In the genomic region with DNA sequence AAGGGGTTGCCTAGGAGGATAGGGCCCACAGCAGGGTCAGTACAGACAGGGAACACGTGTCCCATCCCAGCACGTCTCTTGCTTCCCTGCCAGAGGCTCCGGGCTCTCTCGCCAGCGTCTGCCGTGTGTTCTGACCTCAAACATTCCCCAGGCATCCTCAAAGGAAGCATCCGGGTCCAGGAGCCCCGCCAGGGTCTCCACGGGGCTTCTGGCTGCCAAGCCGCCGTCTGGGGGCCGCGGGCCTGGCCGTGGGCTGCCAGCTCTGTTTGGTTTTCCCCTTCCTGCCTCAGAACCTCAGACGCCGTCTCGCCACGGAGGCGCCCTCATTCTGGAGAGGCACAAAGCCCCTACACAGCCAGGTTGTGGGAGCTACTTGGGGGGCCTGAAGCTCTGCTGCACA, we compare ENCODE assay signal across 13 mouse cellular contexts. TPM values are rescaled to one million over a fixed set of nuclear protein-coding genes. Genes with fewer than 3 reads are reported as not detected.
DNase-seq lines count a peak whose midpoint lies in the region; ATAC-seq and TF ChIP-seq lines count a peak whose summit lies in the region.
"Had no signal": no experiment of that assay in that cellular context is flagged by ENCODE, and none has a peak within 500 bp of the region (broad histone marks: within the 10 kb centered on the region; RNA-seq: fewer than 3 reads in every experiment).

No protein-coding gene starts in this region.

- no peak for TF ChIP-seq EP300 in ES-Bruce4 (IDR thresholded peaks at IDR 0.05; ENCODE audit: insufficient read depth, low read depth, low read length)

- H3K4me2 ChIP-seq in hindbrain, embryonic 12.5 days (replicated peaks): no peak overlapping the region
- no peak overlapping the region for H3K4me2 ChIP-seq in hindbrain, embryonic 11.5 days (replicated peaks; ENCODE audit: low read depth, low read length)
- peak overlapping the region; percentile 2; the same call in 1 of the 2 replicates for H3K4me2 ChIP-seq in intestine, embryonic 14.5 days (ENCODE audit: low read length)

- H3K27ac ChIP-seq in hindbrain, embryonic 12.5 days: no peak overlapping the region
- no peak overlapping the region for H3K27ac ChIP-seq in hindbrain, embryonic 11.5 days (ENCODE audit: low read depth, low read length)
- no peak overlapping the region for H3K27ac ChIP-seq in ES-Bruce4 (ENCODE audit: insufficient read depth, low read length)
- H3K27ac ChIP-seq in intestine, embryonic 14.5 days (ENCODE audit: low read depth): peak overlapping the region; percentile 48; the same call in 1 of the 2 replicates
- H3K27ac ChIP-seq: liver, embryonic 14.5 days had no signal

- H3K4me3 ChIP-seq in hindbrain, embryonic 12.5 days: no peak overlapping the region
- no peak overlapping the region for H3K4me3 ChIP-seq in hindbrain, embryonic 11.5 days (ENCODE audit: low read depth, low read length)
- H3K4me3 ChIP-seq in ES-Bruce4 (ENCODE audit: low read depth, low read length): peak overlapping the region; percentile 14; the same call in 1 of the 2 replicates
- no peak overlapping the region for H3K4me3 ChIP-seq in intestine, embryonic 14.5 days (ENCODE audit: low read depth, low read length)

- no peak for ATAC-seq in hindbrain, embryonic 12.5 days (ENCODE audit: low FRiP score)
- no peak for ATAC-seq in hindbrain, embryonic 11.5 days (ENCODE audit: low FRiP score)
- no peak for ATAC-seq in intestine, embryonic 14.5 days (replicated peaks; ENCODE audit: low FRiP score, low TSS enrichment, low read depth)

- TF ChIP-seq POLR2A in ES-Bruce4 (IDR thresholded peaks at IDR 0.05; ENCODE audit: insufficient read depth, low read length): no peak

- no peaks in the 10 kb centered on the region for H3K9me3 ChIP-seq in hindbrain, embryonic 12.5 days (replicated peaks)
- H3K9me3 ChIP-seq in hindbrain, embryonic 11.5 days (ENCODE audit: control insufficient read depth, low read length): no peaks in the 10 kb centered on the region
- no peaks in the 10 kb centered on the region for H3K9me3 ChIP-seq in ES-Bruce4 (replicated peaks; ENCODE audit: control insufficient read depth, insufficient read depth, low read length, poor library complexity, severe bottlenecking)
- H3K9me3 ChIP-seq in intestine, embryonic 14.5 days (ENCODE audit: control insufficient read depth, low read length): no peaks in the 10 kb centered on the region

- no peaks in the 10 kb centered on the region for H3K27me3 ChIP-seq in hindbrain, embryonic 12.5 days
- H3K27me3 ChIP-seq in hindbrain, embryonic 11.5 days (ENCODE audit: control insufficient read depth, insufficient read depth, low read length): no peaks in the 10 kb centered on the region
- no peaks in the 10 kb centered on the region for H3K27me3 ChIP-seq in ES-Bruce4 (ENCODE audit: control insufficient read depth, insufficient read depth, low read length, poor library complexity, severe bottlenecking)
- no peaks in the 10 kb centered on the region for H3K27me3 ChIP-seq in intestine, embryonic 14.5 days (replicated peaks; ENCODE audit: control insufficient read depth, insufficient read depth, low read length)

- peak; percentile 43 for DNase-seq in cerebellum, adult 9-11 months
- DNase-seq in cerebellum, adult 8-10 months: no peak
- no peak for DNase-seq in hindbrain, embryonic 11.5 days (ENCODE audit: low spot score)
- no peak for DNase-seq in intestine, embryonic 14.5 days (ENCODE audit: low spot score)
- no peak for DNase-seq in spleen, adult 18-20 months
- DNase-seq in natural killer cell, adult 2 months (ENCODE audit: low spot score in 2 of 2): no peak
- DNase-seq: adrenal gland, adult 2 months; right cerebral cortex, postnatal 4 days; thymus, adult 2 months had no signal

- no peaks in the 10 kb centered on the region for H3K36me3 ChIP-seq in hindbrain, embryonic 12.5 days
- no peaks in the 10 kb centered on the region for H3K36me3 ChIP-seq in hindbrain, embryonic 11.5 days (ENCODE audit: control insufficient read depth, insufficient read depth, low read length)
- no peaks in the 10 kb centered on the region for H3K36me3 ChIP-seq in ES-Bruce4 (ENCODE audit: control insufficient read depth, insufficient read depth, low read length, poor library complexity, severe bottlenecking)
- H3K36me3 ChIP-seq in intestine, embryonic 14.5 days (ENCODE audit: control insufficient read depth, insufficient read depth, low read length): no peaks in the 10 kb centered on the region

- peaks cover 22% of the 10 kb centered on the region for H3K4me1 ChIP-seq in hindbrain, embryonic 12.5 days
- no peaks in the 10 kb centered on the region for H3K4me1 ChIP-seq in hindbrain, embryonic 11.5 days (replicated peaks; ENCODE audit: control insufficient read depth, insufficient read depth, low read length)
- peaks cover 1% of the 10 kb centered on the region for H3K4me1 ChIP-seq in ES-Bruce4 (ENCODE audit: control insufficient read depth, insufficient read depth, low read length)
- H3K4me1 ChIP-seq in intestine, embryonic 14.5 days (replicated peaks; ENCODE audit: control insufficient read depth, insufficient read depth, low read length): peaks cover 22% of the 10 kb centered on the region

- TF ChIP-seq CTCF in ES-Bruce4 (IDR thresholded peaks at IDR 0.05; ENCODE audit: low read depth, low read length): no peak

- 50% methylated on average over 19 of the region's 19 CpGs for WGBS in hindbrain, embryonic 12.5 days
- 41% methylated on average over 19 of the region's 19 CpGs for WGBS in hindbrain, embryonic 11.5 days
- 16% methylated on average over 19 of the region's 19 CpGs for WGBS in intestine, embryonic 14.5 days

- H3K9ac ChIP-seq in hindbrain, embryonic 12.5 days: peak overlapping the region; percentile 36; the same call in 1 of the 2 replicates
- no peak overlapping the region for H3K9ac ChIP-seq in hindbrain, embryonic 11.5 days (ENCODE audit: low read depth, low read length)
- H3K9ac ChIP-seq in ES-Bruce4 (ENCODE audit: low read depth, poor library complexity, severe bottlenecking): no peak overlapping the region
- peak overlapping the region; percentile 31; the same call in 1 of the 2 replicates for H3K9ac ChIP-seq in intestine, embryonic 14.5 days (ENCODE audit: low read length)
- H3K9ac ChIP-seq: liver, embryonic 14.5 days had no signal

RNA-seq across cellular contexts. Expression of a gene that starts 1.0 kb away (rescaled TPM):
- 0.30 TPM in 1 of 2 replicates, not detected in the other for polyA plus RNA-seq in hindbrain, embryonic 12.5 days (2016; fragmentation: Nextera tagmentation; extraction: Ambion mirVana)
- not detected in 2 replicates for polyA plus RNA-seq in hindbrain, embryonic 11.5 days (2014; fragmentation: Nextera tagmentation; extraction: Ambion mirVana)
- 0.82 TPM in 1 of 2 replicates, not detected in the other for polyA plus RNA-seq in ES-Bruce4 (2011; ENCODE audit: insufficient read depth, insufficient read length, low read depth, missing spikeins)
- polyA plus RNA-seq in intestine, embryonic 14.5 days (2014; fragmentation: Nextera tagmentation; extraction: Ambion mirVana): 1.6 and 3.8 TPM in 2 replicates
- polyA plus RNA-seq: neural tube, embryonic 14.5 days had no signal

RNA-seq across cellular contexts. Expression of a gene that starts 8.0 kb away (rescaled TPM):
- polyA plus RNA-seq in hindbrain, embryonic 12.5 days (2016; fragmentation: Nextera tagmentation; extraction: Ambion mirVana): 1.9 and 3.6 TPM in 2 replicates
- polyA plus RNA-seq in hindbrain, embryonic 11.5 days (2014; fragmentation: Nextera tagmentation; extraction: Ambion mirVana): 1.4 and 1.7 TPM in 2 replicates
- 2.1 and 4.8 TPM in 2 replicates for polyA plus RNA-seq in ES-Bruce4 (2011; ENCODE audit: insufficient read depth, insufficient read length, low read depth, missing spikeins)
- polyA plus RNA-seq in intestine, embryonic 14.5 days (2014; fragmentation: Nextera tagmentation; extraction: Ambion mirVana): 1.7 and 3.2 TPM in 2 replicates
- polyA plus RNA-seq: adrenal gland, adult 2 months had no signal

RNA-seq across cellular contexts. Expression of a gene that starts 27.0 kb away (rescaled TPM):
- 9.6 and 14.4 TPM in 2 replicates for polyA plus RNA-seq in hindbrain, embryonic 12.5 days (2016; fragmentation: Nextera tagmentation; extraction: Ambion mirVana)
- 16.1 and 18.7 TPM in 2 replicates for polyA plus RNA-seq in hindbrain, embryonic 11.5 days (2014; fragmentation: Nextera tagmentation; extraction: Ambion mirVana)
- 3.7 and 6.0 TPM in 2 replicates for polyA plus RNA-seq in ES-Bruce4 (2011; ENCODE audit: insufficient read depth, insufficient read length, low read depth, missing spikeins)
- polyA plus RNA-seq in intestine, embryonic 14.5 days (2014; fragmentation: Nextera tagmentation; extraction: Ambion mirVana): 145 and 153 TPM in 2 replicates

RNA-seq across cellular contexts. Expression of a gene that starts 45.8 kb away (rescaled TPM):
- polyA plus RNA-seq in hindbrain, embryonic 12.5 days (2016; fragmentation: Nextera tagmentation; extraction: Ambion mirVana): 213 and 215 TPM in 2 replicates
- 168 and 200 TPM in 2 replicates for polyA plus RNA-seq in hindbrain, embryonic 11.5 days (2014; fragmentation: Nextera tagmentation; extraction: Ambion mirVana)
- polyA plus RNA-seq in ES-Bruce4 (2011; ENCODE audit: insufficient read depth, insufficient read length, low read depth, missing spikeins): 248 and 256 TPM in 2 replicates
- polyA plus RNA-seq in intestine, embryonic 14.5 days (2014; fragmentation: Nextera tagmentation; extraction: Ambion mirVana): 245 and 248 TPM in 2 replicates

RNA-seq across cellular contexts. Expression of a gene that starts 51.2 kb away (rescaled TPM):
- not detected in 2 replicates for polyA plus RNA-seq in hindbrain, embryonic 12.5 days (2016; fragmentation: Nextera tagmentation; extraction: Ambion mirVana)
- not detected in 2 replicates for polyA plus RNA-seq in hindbrain, embryonic 11.5 days (2014; fragmentation: Nextera tagmentation; extraction: Ambion mirVana)
- not detected in 2 replicates for polyA plus RNA-seq in ES-Bruce4 (2011; ENCODE audit: insufficient read depth, insufficient read length, low read depth, missing spikeins)
- polyA plus RNA-seq in intestine, embryonic 14.5 days (2014; fragmentation: Nextera tagmentation; extraction: Ambion mirVana): 0.54 TPM in 1 of 2 replicates, not detected in the other
- polyA plus RNA-seq: adrenal gland, adult 2 months had no signal

Comparison
In these comparisons a context has a peak if more than half of its experiments do, and no peak if none do; other contexts are left out.
1. H3K9ac ChIP-seq: peak in hindbrain, embryonic 12.5 days (single experiment) and intestine, embryonic 14.5 days (single experiment); none in hindbrain, embryonic 11.5 days (single experiment) and ES-Bruce4 (single experiment).